Mouse (Mus musculus) ES-Bruce4 (cell line): ENCODE measurements around the gene Slit3. TPM values are rescaled to one million over a fixed set of nuclear protein-coding genes. Genes with fewer than 3 reads are reported as not detected.

Experiments used
- H3K27ac ChIP-seq: 2 replicates; pipeline ENCODE4 v1.5.1; 2012; ENCODE audit warnings: low read length, inconsistent platforms; ENCODE audit not compliant: insufficient read depth
- H3K27me3 ChIP-seq: 2 replicates; pipeline ENCODE4 v1.6.1; 2012; ENCODE audit warnings: mild to moderate bottlenecking, low read length, inconsistent platforms; ENCODE audit not compliant: control insufficient read depth, poor library complexity, insufficient read depth, severe bottlenecking
- H3K36me3 ChIP-seq: 2 replicates; pipeline ENCODE4 v1.6.1; 2012; ENCODE audit warnings: inconsistent platforms, mild to moderate bottlenecking, low read length, moderate library complexity; ENCODE audit not compliant: control insufficient read depth, poor library complexity, insufficient read depth, severe bottlenecking
- H3K4me1 ChIP-seq: one replicate; pipeline ENCODE4 v1.8.1; 2011; ENCODE audit warnings: low read length; ENCODE audit not compliant: control insufficient read depth, insufficient read depth
- H3K4me3 ChIP-seq: 2 replicates; pipeline ENCODE4 v1.5.1; 2011; ENCODE audit warnings: low read depth, mild to moderate bottlenecking, low read length
- H3K9ac ChIP-seq: 2 replicates; pipeline ENCODE4 v1.6.1; 2012; ENCODE audit warnings: low read depth, mild to moderate bottlenecking, inconsistent platforms; ENCODE audit not compliant: poor library complexity, severe bottlenecking
- H3K9me3 ChIP-seq: replicated peaks from 2 replicates; pipeline ENCODE4 v1.6.1; 2012; ENCODE audit warnings: mild to moderate bottlenecking, low read length, inconsistent platforms; ENCODE audit not compliant: control insufficient read depth, poor library complexity, insufficient read depth, severe bottlenecking
- CTCF ChIP-seq: IDR thresholded peaks from one replicate; pipeline ENCODE4 v1.8.1; 2011; ENCODE audit warnings: low read depth, low read length
- EP300 ChIP-seq: IDR thresholded peaks from 2 replicates; pipeline ENCODE4 v1.6.1; 2011; ENCODE audit warnings: low read depth, low read length; ENCODE audit not compliant: insufficient read depth
- POLR2A ChIP-seq: IDR thresholded peaks from one replicate; pipeline ENCODE4 v1.8.1; 2011; ENCODE audit warnings: low read length; ENCODE audit not compliant: insufficient read depth
- polyA plus RNA-seq: library from polyadenylated mRNA; stranded (reverse); fragments of >200 nt; gene quantifications from 2 replicates; pipeline ENCODE4 v1.2.4, GENCODE M21; 2011; ENCODE audit warnings: low read depth; ENCODE audit not compliant: missing spikeins, insufficient read depth, insufficient read length

Slit3 gene
- polyA plus RNA-seq, 1 experiment = 2.8 TPM

DNA sequence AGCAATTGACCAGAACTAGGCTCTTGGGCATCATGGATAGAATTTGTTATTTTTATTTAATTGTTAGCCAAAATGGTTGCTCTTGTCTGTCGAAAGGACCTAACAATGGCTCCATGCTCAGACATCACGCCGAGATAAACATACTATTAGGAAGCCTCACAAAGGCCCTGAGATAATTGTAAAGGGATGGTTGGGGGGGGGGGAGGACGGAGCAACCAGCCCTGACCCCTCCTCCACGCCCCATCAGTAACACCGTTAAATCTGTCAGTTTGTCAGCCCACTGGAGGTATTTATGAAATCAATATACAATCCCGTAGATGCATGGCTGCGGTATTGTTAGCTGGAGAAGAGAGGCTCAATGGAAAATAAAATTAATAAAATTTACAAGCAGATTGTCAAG lies 383.9 kb downstream of the Slit3 start:
- Histone ChIP-seq H3K9me3 (no peaks in the 10 kb centered on the region), H3K9ac (no peak overlapping the region), H3K36me3 (no peaks in the 10 kb centered on the region), H3K27me3 (peaks cover 3% of the 10 kb centered on the region; the same call in 1 of the 2 replicates), H3K27ac (no peak overlapping the region), H3K4me3 (no peak overlapping the region), H3K4me1 (no peaks in the 10 kb centered on the region)
- TF ChIP-seq EP300 (no peak), POLR2A (no peak), CTCF (no peak)

DNA sequence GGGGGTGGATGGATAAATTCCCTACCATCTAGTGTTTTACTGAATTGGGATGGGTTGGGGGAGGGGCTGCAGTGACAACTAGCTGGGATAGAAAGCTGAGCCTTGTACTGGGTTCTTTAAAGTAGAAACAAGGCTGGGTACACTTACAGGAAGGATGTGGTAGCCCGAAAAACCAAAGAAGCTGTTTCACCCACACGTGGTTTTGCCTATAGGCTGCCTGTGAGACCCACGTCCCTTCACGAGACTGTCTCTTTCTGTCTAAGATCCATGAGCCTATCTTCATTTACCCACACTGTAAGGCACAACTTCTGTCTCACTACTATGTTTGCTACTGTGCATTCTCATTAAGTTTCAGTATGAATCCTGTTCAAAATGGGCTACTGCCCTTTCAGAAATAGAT lies 384.3 kb downstream of the Slit3 start:
- Histone ChIP-seq H3K36me3 (no peaks in the 10 kb centered on the region), H3K4me1 (no peaks in the 10 kb centered on the region), H3K4me3 (no peak overlapping the region), H3K9ac (no peak overlapping the region), H3K27ac (no peak overlapping the region), H3K9me3 (no peaks in the 10 kb centered on the region), H3K27me3 (peaks cover 3% of the 10 kb centered on the region; the same call in 1 of the 2 replicates)
- TF ChIP-seq POLR2A (no peak), EP300 (no peak), CTCF (no peak)

- H3K9me3 ChIP-seq = no peaks in the 10 kb centered on the region
- H3K9ac ChIP-seq = no peak overlapping the region
- peaks cover 3% of the 10 kb centered on the region; the same call in 1 of the 2 replicates for H3K27me3 ChIP-seq
- H3K4me1 ChIP-seq = no peaks in the 10 kb centered on the region
- no peaks in the 10 kb centered on the region for H3K36me3 ChIP-seq
- TF ChIP-seq POLR2A (no peak), CTCF (no peak), EP300 (no peak)
- H3K4me3 ChIP-seq = no peak overlapping the region
- H3K27ac ChIP-seq = no peak overlapping the region
Measured at GRCm38 (mm10) chr11:35505817-35506216, 384.8 kb downstream of the Slit3 start.

- Histone ChIP-seq H3K27ac (no peak overlapping the region), H3K27me3 (peaks cover 3% of the 10 kb centered on the region; the same call in 1 of the 2 replicates), H3K9ac (no peak overlapping the region), H3K4me1 (no peaks in the 10 kb centered on the region), H3K9me3 (peaks cover 4% of the 10 kb centered on the region; the same call in 1 of the 2 replicates), H3K36me3 (no peaks in the 10 kb centered on the region), H3K4me3 (no peak overlapping the region)
- TF ChIP-seq CTCF (no peak), EP300 (no peak), POLR2A (no peak)
Measured at GRCm38 (mm10) chr11:35507781-35508390, 386.9 kb downstream of the Slit3 start.

DNA sequence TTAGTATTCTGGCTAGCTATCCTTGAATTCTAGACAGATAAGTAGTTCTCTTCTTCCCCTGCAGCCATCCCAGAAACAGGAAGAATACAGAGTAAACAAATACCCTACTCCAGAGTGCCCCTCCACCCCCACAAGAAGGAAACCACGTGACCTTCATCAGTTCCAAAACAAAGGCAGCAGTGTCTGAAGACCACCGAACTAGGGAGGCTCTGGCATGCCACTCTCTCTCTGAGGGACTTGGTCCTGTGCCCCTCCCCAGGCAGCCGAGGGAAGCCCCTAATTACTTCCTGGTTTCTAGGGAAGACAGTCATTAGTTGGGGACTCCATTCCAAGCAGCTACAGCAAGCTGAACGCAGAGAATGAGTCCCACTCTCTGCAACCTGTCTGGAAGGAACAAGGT lies 391.7 kb downstream of the Slit3 start:
- Histone ChIP-seq H3K4me3 (no peak overlapping the region), H3K9ac (no peak overlapping the region), H3K4me1 (no peaks in the 10 kb centered on the region), H3K36me3 (no peaks in the 10 kb centered on the region), H3K27ac (no peak overlapping the region), H3K9me3 (peaks cover 4% of the 10 kb centered on the region; the same call in 1 of the 2 replicates), H3K27me3 (no peaks in the 10 kb centered on the region; the same call in 1 of the 2 replicates)
- no peak for TF ChIP-seq CTCF
- TF ChIP-seq EP300 = no peak
- TF ChIP-seq POLR2A = no peak

GRCm38 (mm10) chr11:35513343-35513742 lies 392.3 kb downstream of the Slit3 start:
- Histone ChIP-seq H3K27me3 (no peaks in the 10 kb centered on the region; the same call in 1 of the 2 replicates), H3K9ac (no peak overlapping the region), H3K4me3 (no peak overlapping the region), H3K27ac (no peak overlapping the region), H3K4me1 (no peaks in the 10 kb centered on the region), H3K36me3 (no peaks in the 10 kb centered on the region), H3K9me3 (peaks cover 4% of the 10 kb centered on the region; the same call in 1 of the 2 replicates)
- TF ChIP-seq EP300 (no peak), CTCF (no peak), POLR2A (no peak)
